Mouse (Mus musculus) T-helper 17 cell (primary cell): Measurements from ENCODE around the gene Ern1.

ENCODE experiments used
- in situ Hi-C, 2 experiments: fragments of 300-600 bp; cut with MboI, MseI; formaldehyde crosslinking; loops; 1 replicate in 1 of 2; 2 replicates in 1 of 2; pipeline ENCODE4 v1.15.1; 2025; ENCODE audit warnings: high pct_unique_total_duplicates in 2 of 2

The Ern1 gene

DNA sequence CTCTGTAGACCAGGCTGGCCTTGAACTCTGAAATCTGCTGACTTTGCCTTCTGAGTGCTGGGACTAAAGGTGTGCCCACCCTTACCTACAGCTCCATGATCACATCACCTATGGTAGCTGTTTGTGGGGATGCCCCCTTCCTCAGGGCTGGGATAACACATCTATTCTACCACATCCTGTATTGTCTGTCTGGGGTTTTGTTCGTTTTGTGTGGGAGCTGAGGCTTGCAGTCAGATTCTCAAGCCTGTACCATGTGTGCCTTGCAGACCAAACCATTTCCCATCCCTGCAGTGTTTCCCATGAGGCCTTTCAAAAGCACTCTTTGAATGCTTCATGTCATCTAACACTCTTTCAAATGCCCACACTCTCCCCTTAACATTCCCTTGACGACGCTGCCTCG, 135.7 kb downstream of the Ern1 start:
- in situ Hi-C loops: no loop called here

DNA sequence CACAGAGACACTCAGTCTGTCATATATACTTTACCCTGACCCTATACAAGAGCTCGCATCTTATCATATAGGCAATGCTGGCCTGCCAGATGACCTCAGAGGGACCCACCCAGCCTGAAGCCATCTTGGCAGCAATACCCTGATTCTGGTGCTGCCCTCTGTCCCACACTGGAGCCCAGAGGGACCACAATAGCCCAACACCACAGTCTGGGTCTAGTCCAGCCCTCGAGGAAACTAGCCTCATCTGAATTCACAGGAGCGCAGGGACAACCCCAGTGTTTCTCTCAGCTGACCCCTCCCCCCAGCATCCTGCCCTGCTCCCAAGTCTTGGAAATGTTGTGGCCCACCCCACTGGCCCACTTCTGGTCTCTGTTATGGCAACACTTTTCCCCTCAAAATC, 136.4 kb downstream of the Ern1 start:
- in situ Hi-C loops: no loop called here

DNA sequence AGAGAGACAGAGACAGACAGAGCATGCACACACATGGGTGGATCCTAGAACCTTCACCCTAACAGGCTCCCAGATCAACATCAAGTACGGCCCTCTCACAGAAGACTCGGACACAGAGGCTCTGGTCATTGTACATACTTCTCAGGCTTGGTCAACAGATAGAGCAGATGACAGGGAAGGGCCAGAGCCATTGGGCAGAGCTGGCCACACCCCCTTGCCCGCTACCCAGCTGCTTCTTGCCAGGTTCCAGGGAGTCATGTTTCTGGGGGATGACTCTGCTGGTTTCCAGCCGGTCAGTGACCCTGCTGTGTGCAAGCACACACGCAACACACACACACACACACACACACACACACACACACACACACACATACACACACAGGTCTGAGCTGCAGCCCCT, 136.8 kb downstream of the Ern1 start:
- in situ Hi-C loops: no loop called here

DNA sequence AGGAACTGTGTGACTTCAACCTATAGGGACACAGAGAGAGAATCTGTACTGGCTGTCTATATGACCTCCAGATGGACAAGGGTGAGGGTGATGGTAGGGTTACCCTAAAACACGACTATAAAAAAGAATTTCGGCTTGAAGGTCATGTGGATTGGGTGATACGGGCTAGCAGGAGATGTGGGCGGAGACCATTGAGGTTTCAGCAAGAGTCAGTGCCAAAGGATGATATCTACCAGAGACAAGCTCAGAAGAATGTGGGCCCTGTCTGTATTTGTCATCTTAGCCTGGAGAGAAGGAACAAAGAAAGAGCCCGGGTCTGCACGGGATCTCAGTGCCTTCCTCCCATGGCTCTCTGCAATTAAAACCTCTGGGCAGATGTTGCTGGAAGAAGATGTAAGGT, 137.9 kb downstream of the Ern1 start:
- in situ Hi-C loops: no loop called here

DNA sequence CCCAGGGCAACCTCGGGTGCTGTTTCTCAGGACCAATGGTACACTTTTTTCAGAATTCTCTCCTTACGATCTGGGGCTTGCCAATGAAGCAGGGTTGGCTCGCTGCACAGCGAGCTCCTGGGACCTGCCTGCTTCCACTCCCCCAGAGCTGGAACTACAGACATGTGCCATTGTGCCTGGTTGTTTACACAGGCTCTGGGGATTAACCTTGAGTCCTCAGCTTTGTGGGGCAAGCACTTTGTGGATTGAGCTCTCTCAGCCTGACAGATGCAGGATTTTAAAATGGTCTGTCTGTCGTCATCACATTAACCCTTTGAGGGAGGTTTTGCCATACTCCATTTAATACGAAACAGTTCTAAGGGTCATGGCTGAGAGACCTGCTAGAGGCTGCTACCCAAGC, 142.7 kb downstream of the Ern1 start:
- in situ Hi-C loops: loop anchor here in 1 of 2 experiments (5.0 kb wide), 1 partner anchor 1102 kb away; no protein-coding TSS in a partner anchor
